Mouse (Mus musculus): Measurements from ENCODE around the gene Ccdc162. TPM values are rescaled to one million over a fixed set of nuclear protein-coding genes. Genes with fewer than 3 reads are reported as not detected.

Ccdc162 gene
- polyA plus RNA-seq, 1 experiment from 2014 or later, result 1.3 TPM

DNA sequence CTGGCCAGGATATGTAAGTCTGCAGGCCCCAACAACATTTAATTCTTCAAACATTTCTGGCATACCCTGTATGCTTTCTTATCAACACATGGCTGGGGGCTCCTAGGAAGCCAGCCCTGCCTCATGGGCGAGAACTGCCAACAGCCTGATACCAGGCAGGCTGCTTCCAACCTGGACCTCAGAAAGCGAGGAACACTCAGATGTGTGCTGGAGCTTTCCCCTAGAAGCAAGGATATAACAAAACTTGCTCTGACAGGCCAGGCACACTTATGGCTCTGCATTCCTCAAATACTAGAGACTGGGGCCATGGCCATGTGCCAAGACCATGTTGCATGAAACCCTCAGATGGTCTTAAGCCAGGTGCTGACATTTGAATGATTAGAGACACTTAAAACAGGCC is 121.5 kb downstream of the Ccdc162 start:
- H3K27me3 ChIP-seq (replicated peaks), result no peaks in the 10 kb centered on the region
- H3K36me3 ChIP-seq, result no peaks in the 10 kb centered on the region
- H3K9ac ChIP-seq (replicated peaks), result no peak overlapping the region
- H3K4me2 ChIP-seq, result no peak overlapping the region
- H3K9me3 ChIP-seq (replicated peaks), result no peaks in the 10 kb centered on the region
- no peak for ATAC-seq (ENCODE audit: low FRiP score)
- WGBS, result 84% methylated on average over 2 of the region's 2 CpGs
- no peak overlapping the region for H3K27ac ChIP-seq (replicated peaks)
- H3K4me1 ChIP-seq, result no peaks in the 10 kb centered on the region
- H3K4me3 ChIP-seq (replicated peaks), result no peak overlapping the region

GRCm38 (mm10) chr10:41594433-41594832 is 122.0 kb downstream of the Ccdc162 start:
- Histone ChIP-seq H3K9me3 (replicated peaks) (no peaks in the 10 kb centered on the region), H3K4me3 (replicated peaks) (no peak overlapping the region), H3K9ac (replicated peaks) (no peak overlapping the region), H3K27me3 (replicated peaks) (no peaks in the 10 kb centered on the region), H3K27ac (replicated peaks) (no peak overlapping the region), H3K36me3 (no peaks in the 10 kb centered on the region), H3K4me1 (no peaks in the 10 kb centered on the region), H3K4me2 (no peak overlapping the region)
- WGBS, result 91% methylated on average over 8 of the region's 8 CpGs
- no peak for ATAC-seq (ENCODE audit: low FRiP score)

- 90% methylated on average over 2 of the region's 2 CpGs for WGBS
- H3K36me3 ChIP-seq, result no peaks in the 10 kb centered on the region
Measured at GRCm38 (mm10) chr10:41588616-41589015, 127.8 kb downstream of the Ccdc162 start.

DNA sequence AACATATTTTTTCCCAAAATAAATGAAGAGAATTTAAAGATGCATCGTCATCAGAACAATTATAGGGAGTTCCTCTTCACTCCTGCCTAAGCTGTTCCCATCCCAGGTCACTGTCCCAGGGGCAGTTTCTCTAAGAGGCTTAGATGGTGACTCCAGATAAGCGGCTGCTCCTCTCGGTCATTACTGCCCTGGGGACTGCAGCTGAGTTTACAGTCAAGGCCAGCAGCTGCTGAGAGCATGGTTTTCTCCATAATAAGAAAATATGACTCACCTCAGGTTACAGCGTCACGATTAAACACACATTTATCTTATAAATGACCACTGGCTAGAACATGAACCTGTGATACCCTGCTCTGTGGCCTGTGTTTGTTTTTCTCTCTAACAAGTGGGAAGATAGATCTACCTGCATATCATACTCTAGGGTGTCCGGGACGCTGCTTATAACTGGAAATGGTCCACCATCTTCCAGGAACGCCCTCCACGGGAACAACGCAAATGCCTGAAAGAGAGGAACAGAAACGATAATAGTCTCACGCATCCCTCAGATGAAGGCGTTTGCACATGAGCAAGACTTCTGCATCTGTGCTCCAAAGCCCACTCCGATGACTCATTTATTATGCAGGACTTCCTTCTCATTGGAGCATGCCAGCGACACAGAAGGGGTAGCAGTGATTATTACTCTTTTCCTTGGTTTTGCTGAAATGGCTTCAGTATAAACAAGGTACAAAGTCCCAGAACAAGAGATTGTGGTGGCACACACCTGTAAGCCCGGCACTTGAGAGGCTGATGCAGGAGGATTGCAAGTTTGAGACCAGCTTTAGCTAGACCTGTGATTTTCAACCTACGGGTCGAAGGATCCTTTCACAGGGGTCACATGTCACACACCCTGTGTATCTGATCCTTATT is 129.2 kb downstream of the Ccdc162 start:
- H3K27me3 ChIP-seq (replicated peaks), result no peaks in the 10 kb centered on the region
- no peaks in the 10 kb centered on the region for H3K36me3 ChIP-seq
- no peaks in the 10 kb centered on the region for H3K4me1 ChIP-seq
- 83% methylated on average over 18 of the region's 18 CpGs for WGBS
- no peak overlapping the region for H3K4me2 ChIP-seq
- no peak for ATAC-seq (ENCODE audit: low FRiP score)
- H3K4me3 ChIP-seq (replicated peaks), result no peak overlapping the region
- no peak overlapping the region for H3K27ac ChIP-seq (replicated peaks)
- H3K9me3 ChIP-seq (replicated peaks), result no peaks in the 10 kb centered on the region
- no peak overlapping the region for H3K9ac ChIP-seq (replicated peaks)

More at GRCm38 (mm10) chr10:41588616-41589015, 127.8 kb downstream of the Ccdc162 start:
- no peak for ATAC-seq (ENCODE audit: low FRiP score)
- H3K4me2 ChIP-seq, result no peak overlapping the region
- H3K9me3 ChIP-seq (replicated peaks), result no peaks in the 10 kb centered on the region
- H3K4me1 ChIP-seq, result no peaks in the 10 kb centered on the region
- H3K27me3 ChIP-seq (replicated peaks), result no peaks in the 10 kb centered on the region
- H3K4me3 ChIP-seq (replicated peaks), result no peak overlapping the region
- H3K27ac ChIP-seq (replicated peaks), result no peak overlapping the region
- no peak overlapping the region for H3K9ac ChIP-seq (replicated peaks)

DNA sequence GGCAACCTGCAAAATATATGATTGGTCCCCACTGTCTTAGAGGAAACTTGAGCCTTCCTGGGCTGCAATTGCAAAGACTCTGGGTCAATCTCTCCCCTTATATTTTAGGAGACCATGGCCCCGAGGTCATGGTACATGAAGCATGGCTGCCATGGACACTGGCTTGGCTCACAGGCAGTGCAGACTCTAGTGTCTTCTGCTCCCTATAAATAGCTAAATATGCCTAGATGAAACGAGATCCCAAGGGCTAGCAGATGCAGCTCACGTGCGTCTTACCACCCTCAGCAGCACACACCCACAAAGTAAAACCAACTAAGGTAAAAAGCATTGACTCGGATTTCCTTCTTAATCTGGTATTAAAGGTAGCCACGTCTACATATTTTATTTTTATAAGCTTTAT is 133.1 kb downstream of the Ccdc162 start:
- 69% methylated on average over 6 of the region's 6 CpGs for WGBS
- ATAC-seq (ENCODE audit: low FRiP score), result no peak
- Histone ChIP-seq H3K4me3 (replicated peaks) (no peak overlapping the region), H3K9ac (replicated peaks) (no peak overlapping the region), H3K9me3 (replicated peaks) (no peaks in the 10 kb centered on the region), H3K36me3 (no peaks in the 10 kb centered on the region), H3K27me3 (replicated peaks) (no peaks in the 10 kb centered on the region), H3K4me1 (no peaks in the 10 kb centered on the region), H3K4me2 (no peak overlapping the region), H3K27ac (replicated peaks) (no peak overlapping the region)

GRCm38 (mm10) chr10:41582901-41583361 is 133.5 kb downstream of the Ccdc162 start:
- ATAC-seq (ENCODE audit: low FRiP score), result no peak
- Histone ChIP-seq H3K4me1 (no peaks in the 10 kb centered on the region), H3K27me3 (replicated peaks) (no peaks in the 10 kb centered on the region), H3K9ac (replicated peaks) (no peak overlapping the region), H3K27ac (replicated peaks) (no peak overlapping the region), H3K9me3 (replicated peaks) (no peaks in the 10 kb centered on the region), H3K4me3 (replicated peaks) (no peak overlapping the region), H3K36me3 (no peaks in the 10 kb centered on the region), H3K4me2 (no peak overlapping the region)
- WGBS, result 17% methylated on average over 5 of the region's 5 CpGs

GRCm38 (mm10) chr10:41580441-41580840 is 136.0 kb downstream of the Ccdc162 start:
- no peaks in the 10 kb centered on the region for H3K36me3 ChIP-seq
- H3K4me1 ChIP-seq, result no peaks in the 10 kb centered on the region
- no peaks in the 10 kb centered on the region for H3K9me3 ChIP-seq (replicated peaks)
- H3K27ac ChIP-seq (replicated peaks), result no peak overlapping the region
- ATAC-seq (ENCODE audit: low FRiP score), result no peak
- no peaks in the 10 kb centered on the region for H3K27me3 ChIP-seq (replicated peaks)
- no peak overlapping the region for H3K9ac ChIP-seq (replicated peaks)
- no peak overlapping the region for H3K4me2 ChIP-seq
- WGBS, result 82% methylated on average over 4 of the region's 4 CpGs
- H3K4me3 ChIP-seq (replicated peaks), result no peak overlapping the region

DNA sequence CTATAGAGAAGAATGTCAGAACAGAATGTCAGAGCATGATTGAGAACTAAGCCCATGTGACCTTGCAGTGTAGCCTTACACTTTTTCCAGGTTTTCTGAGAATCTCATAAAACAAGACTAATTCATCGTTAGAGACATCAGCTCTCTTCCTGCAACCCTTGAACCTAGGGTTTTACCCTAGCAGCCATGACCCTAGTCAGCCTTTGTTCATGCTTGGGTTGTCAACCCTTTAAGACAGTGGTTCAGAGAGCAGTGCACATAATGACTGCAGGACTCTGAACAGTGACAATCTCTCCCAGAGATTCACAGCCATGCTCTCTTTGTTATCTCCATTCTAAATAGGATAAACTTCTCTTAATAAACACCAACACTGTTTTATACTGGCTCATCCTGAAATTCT is 137.9 kb downstream of the Ccdc162 start:
- no peak overlapping the region for H3K9ac ChIP-seq (replicated peaks)
- ATAC-seq (ENCODE audit: low FRiP score), result no peak
- H3K27ac ChIP-seq (replicated peaks), result no peak overlapping the region
- H3K36me3 ChIP-seq, result no peaks in the 10 kb centered on the region
- no peak overlapping the region for H3K4me2 ChIP-seq
- H3K27me3 ChIP-seq (replicated peaks), result no peaks in the 10 kb centered on the region
- WGBS, result 61% methylated on average over 1 of the region's 1 CpGs
- no peak overlapping the region for H3K4me3 ChIP-seq (replicated peaks)
- no peaks in the 10 kb centered on the region for H3K4me1 ChIP-seq
- no peaks in the 10 kb centered on the region for H3K9me3 ChIP-seq (replicated peaks)

DNA sequence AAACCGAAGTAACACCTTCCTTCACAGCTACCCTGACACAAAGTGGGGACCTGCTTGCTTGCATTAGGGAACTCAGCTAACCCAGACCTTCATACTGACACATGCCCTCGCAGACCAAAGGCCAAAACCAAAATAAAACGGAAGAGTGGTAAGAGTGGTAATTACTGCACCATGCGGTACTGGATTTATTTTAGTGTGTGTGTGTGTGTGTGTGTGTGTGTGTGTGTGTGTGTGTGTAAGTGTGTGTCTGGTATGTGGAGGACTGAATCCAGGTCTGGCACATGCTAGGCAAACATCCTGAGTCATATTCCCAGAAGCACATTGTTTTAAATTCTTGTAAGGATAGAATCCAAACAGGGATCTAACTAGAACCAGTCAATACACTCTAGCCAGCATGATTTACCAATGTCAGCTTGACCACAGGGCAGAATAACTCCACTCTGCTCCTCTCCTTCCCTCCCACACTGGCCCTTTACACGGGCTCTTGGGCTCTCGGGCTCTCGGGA is 140.1 kb downstream of the Ccdc162 start:
- Histone ChIP-seq H3K4me1 (no peaks in the 10 kb centered on the region), H3K36me3 (no peaks in the 10 kb centered on the region), H3K4me3 (replicated peaks) (no peak overlapping the region), H3K27ac (replicated peaks) (no peak overlapping the region), H3K27me3 (replicated peaks) (no peaks in the 10 kb centered on the region), H3K4me2 (no peak overlapping the region), H3K9ac (replicated peaks) (no peak overlapping the region), H3K9me3 (replicated peaks) (no peaks in the 10 kb centered on the region)
- WGBS, result 82% methylated on average over 7 of the region's 7 CpGs
- ATAC-seq (ENCODE audit: low FRiP score), result no peak

GRCm38 (mm10) chr10:41575451-41576327 is 140.7 kb downstream of the Ccdc162 start:
- no peaks in the 10 kb centered on the region for H3K9me3 ChIP-seq (replicated peaks)
- no peaks in the 10 kb centered on the region for H3K27me3 ChIP-seq (replicated peaks)
- 72% methylated on average over 8 of the region's 8 CpGs for WGBS
- no peak overlapping the region for H3K4me3 ChIP-seq (replicated peaks)
- no peaks in the 10 kb centered on the region for H3K4me1 ChIP-seq
- no peak for ATAC-seq (ENCODE audit: low FRiP score)
- no peak overlapping the region for H3K27ac ChIP-seq (replicated peaks)
- H3K9ac ChIP-seq (replicated peaks), result no peak overlapping the region
- no peaks in the 10 kb centered on the region for H3K36me3 ChIP-seq
- H3K4me2 ChIP-seq, result no peak overlapping the region

DNA sequence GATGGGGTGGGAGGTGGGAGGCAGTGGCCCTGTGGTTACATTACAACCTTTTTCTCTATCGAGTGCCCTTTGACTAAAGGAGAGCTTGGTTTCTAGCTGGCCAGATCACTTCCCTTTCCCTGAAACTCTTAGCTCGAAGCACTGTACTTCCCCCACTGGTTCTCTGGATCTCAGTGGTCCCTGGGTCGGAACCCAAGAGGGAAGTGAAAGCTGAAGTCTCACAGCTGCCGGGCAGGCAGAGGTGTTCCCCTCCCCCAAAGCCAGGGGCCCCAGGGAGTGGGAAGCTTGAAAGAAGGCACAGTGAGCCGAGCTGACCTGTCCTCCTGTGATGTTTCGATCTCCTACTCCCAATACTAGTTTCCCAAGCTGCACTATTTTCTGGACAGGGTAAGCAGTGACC is 143.2 kb downstream of the Ccdc162 start:
- 38% methylated on average over 6 of the region's 6 CpGs for WGBS
- no peak overlapping the region for H3K9ac ChIP-seq (replicated peaks)
- no peaks in the 10 kb centered on the region for H3K9me3 ChIP-seq (replicated peaks)
- H3K27ac ChIP-seq (replicated peaks), result no peak overlapping the region
- H3K36me3 ChIP-seq, result no peaks in the 10 kb centered on the region
- no peaks in the 10 kb centered on the region for H3K4me1 ChIP-seq
- no peak overlapping the region for H3K4me2 ChIP-seq
- no peak for ATAC-seq (ENCODE audit: low FRiP score)
- no peaks in the 10 kb centered on the region for H3K27me3 ChIP-seq (replicated peaks)
- H3K4me3 ChIP-seq (replicated peaks), result no peak overlapping the region

Data from neural tube, embryonic 15.5 days (tissue).